Mouse (Mus musculus) heart, adult 8-10 months (tissue): ENCODE data around the gene 9130213A22Rik. TPM values are rescaled to one million over a fixed set of nuclear protein-coding genes. Genes with fewer than 3 reads are reported as not detected.
A peak's percentile ranks its signal among the peaks of the same experiment; 100 is the strongest.

Experiments used
- DNase-seq: peaks from one replicate; pipeline ENCODE4 v3.0.0; 2022; ENCODE audit warnings: low spot score
- total RNA-seq, 4 experiments: library from RNA; stranded (reverse); gene quantifications; 2 replicates each; pipeline ENCODE4 v1.2.4; 2022

9130213A22Rik gene
- total RNA-seq, 4 experiments from 2014 or later, result 0.16 to 0.60 (median 0.38) TPM

GRCm38 (mm10) chr11:69106842-69107241 lies 15.5 kb downstream of the 9130213A22Rik start:
- no peak for DNase-seq

- no peak for DNase-seq
These were observed 16.1 kb downstream of the 9130213A22Rik start for GRCm38 (mm10) chr11:69106299-69106698.

GRCm38 (mm10) chr11:69105796-69106195 lies 16.6 kb downstream of the 9130213A22Rik start:
- DNase-seq, result no peak

GRCm38 (mm10) chr11:69105227-69105626 lies 17.2 kb downstream of the 9130213A22Rik start:
- no peak for DNase-seq

- DNase-seq, result no peak
These were observed 17.9 kb downstream of the 9130213A22Rik start for GRCm38 (mm10) chr11:69104487-69104886.

GRCm38 (mm10) chr11:69103531-69104435 lies 18.6 kb downstream of the 9130213A22Rik start:
- no peak for DNase-seq

- no peak for DNase-seq
These were observed 19.3 kb downstream of the 9130213A22Rik start for GRCm38 (mm10) chr11:69103121-69103520.

GRCm38 (mm10) chr11:69102403-69102725 lies 20.0 kb downstream of the 9130213A22Rik start:
- DNase-seq, result no peak

GRCm38 (mm10) chr11:69101604-69102402 lies 20.6 kb downstream of the 9130213A22Rik start:
- no peak for DNase-seq

GRCm38 (mm10) chr11:69100639-69101360 lies 21.6 kb downstream of the 9130213A22Rik start:
- DNase-seq, result no peak

- DNase-seq, result peak; percentile 96
These were observed 22.5 kb downstream of the 9130213A22Rik start for GRCm38 (mm10) chr11:69099915-69100345.

GRCm38 (mm10) chr11:69099177-69099914 lies 23.0 kb downstream of the 9130213A22Rik start:
- peak; percentile 96 for DNase-seq

GRCm38 (mm10) chr11:69098762-69099091 lies 23.7 kb downstream of the 9130213A22Rik start:
- peak; percentile 99 for DNase-seq

GRCm38 (mm10) chr11:69098039-69098761 lies 24.2 kb downstream of the 9130213A22Rik start:
- DNase-seq, result no peak

- DNase-seq, result peak; percentile 100
These were observed 25.1 kb downstream of the 9130213A22Rik start for GRCm38 (mm10) chr11:69096987-69097900.

- DNase-seq, result no peak
These were observed 25.9 kb downstream of the 9130213A22Rik start for GRCm38 (mm10) chr11:69096360-69096986.

- peak; percentile 60 for DNase-seq
These were observed 26.7 kb downstream of the 9130213A22Rik start for GRCm38 (mm10) chr11:69095511-69096231.
